Mouse (Mus musculus): Measurements from ENCODE around the gene Slc22a14.

GRCm38 (mm10) chr9:119167608-119168007 lies 197.7 kb downstream of the Slc22a14 start:
- TF ChIP-seq CTCF (IDR thresholded peaks at IDR 0.05; ENCODE audit: low read depth), result no peak
- no peak for TF ChIP-seq EP300 (optimal IDR thresholded peaks at IDR 0.05)
